Mouse (Mus musculus): ENCODE data around the gene Olfr344. TPM values are rescaled to one million over a fixed set of nuclear protein-coding genes. Genes with fewer than 3 reads are reported as not detected.

Gene Olfr344
- total RNA-seq (2015) (not detected in 2 replicates), total RNA-seq (2017) (not detected in 2 replicates)

- no peak for ATAC-seq (ENCODE audit: poor library complexity, severe bottlenecking)
These were observed at the start of gene Olfr344 for GRCm38 (mm10) chr2:36566362-36566761. Gene Olfr344 (plus strand): TSS chr2:36566662.

GRCm38 (mm10) chr2:36524698-36525097 is 41.8 kb upstream of the Olfr344 start, which contains the start of gene Olfr342:
Gene Olfr342 (plus strand): TSS chr2:36524998.
- no peak for ATAC-seq (ENCODE audit: poor library complexity, severe bottlenecking)

- no peak for ATAC-seq (ENCODE audit: poor library complexity, severe bottlenecking)
These were observed 1.3 kb upstream of the Olfr344 start for GRCm38 (mm10) chr2:36565156-36565555.

GRCm38 (mm10) chr2:36567022-36567421 is 560 bp downstream of the Olfr344 start:
- no peak for ATAC-seq (ENCODE audit: poor library complexity, severe bottlenecking)

GRCm38 (mm10) chr2:36567845-36568244 is 1.4 kb downstream of the Olfr344 start:
- ATAC-seq (ENCODE audit: poor library complexity, severe bottlenecking): no peak

Other genes with a start within 250 kb of the Olfr344 start
- gene Olfr338, start 193.1 kb upstream of the Olfr344 start, total RNA-seq (2015): not detected in 2 replicates
- gene Olfr338, start 193.1 kb upstream of the Olfr344 start, total RNA-seq (2017): not detected in 2 replicates
- gene Olfr339, start 147.7 kb upstream of the Olfr344 start, total RNA-seq (2015): not detected in 2 replicates
- not detected in 2 replicates for gene Olfr339, start 147.7 kb upstream of the Olfr344 start, total RNA-seq (2017)
- not detected in 2 replicates for gene Olfr340, start 114.1 kb upstream of the Olfr344 start, total RNA-seq (2015)
- gene Olfr340, start 114.1 kb upstream of the Olfr344 start, total RNA-seq (2017): not detected in 2 replicates
- gene Olfr341, start 84.2 kb upstream of the Olfr344 start, total RNA-seq (2015): not detected in 2 replicates
- gene Olfr341, start 84.2 kb upstream of the Olfr344 start, total RNA-seq (2017): not detected in 2 replicates
- gene Olfr342, start 41.7 kb upstream of the Olfr344 start, total RNA-seq (2015): not detected in 2 replicates
- gene Olfr342, start 41.7 kb upstream of the Olfr344 start, total RNA-seq (2017): not detected in 2 replicates
- gene Olfr345, start 73.4 kb downstream of the Olfr344 start, total RNA-seq (2015): not detected in 2 replicates
- not detected in 2 replicates for gene Olfr345, start 73.4 kb downstream of the Olfr344 start, total RNA-seq (2017)
- not detected in 2 replicates for gene Olfr346, start 119.1 kb downstream of the Olfr344 start, total RNA-seq (2015)
- not detected in 2 replicates for gene Olfr346, start 119.1 kb downstream of the Olfr344 start, total RNA-seq (2017)
- gene Olfr347, start 165.2 kb downstream of the Olfr344 start, total RNA-seq (2015): not detected in 2 replicates
- not detected in 2 replicates for gene Olfr347, start 165.2 kb downstream of the Olfr344 start, total RNA-seq (2017)
- not detected in 2 replicates for gene Olfr348, start 217.6 kb downstream of the Olfr344 start, total RNA-seq (2015)
- gene Olfr348, start 217.6 kb downstream of the Olfr344 start, total RNA-seq (2017): not detected in 2 replicates
- gene Olfr50, start 223.9 kb downstream of the Olfr344 start, total RNA-seq (2015): not detected in 2 replicates
- gene Olfr50, start 223.9 kb downstream of the Olfr344 start, total RNA-seq (2017): not detected in 2 replicates